ENCODE assay signal across 8 mouse cellular contexts in genomic region chr1:36069291-36069771, GRCm38 (mm10). TPM values are rescaled to one million over a fixed set of nuclear protein-coding genes. Genes with fewer than 3 reads are reported as not detected.
DNase-seq lines count a peak whose midpoint lies in the region; ATAC-seq and TF ChIP-seq lines count a peak whose summit lies in the region.

No protein-coding gene starts in this region.

- H3K36me3 ChIP-seq in CH12.LX (replicated peaks in 1 of 2; ENCODE audit: control insufficient read depth in 1 of 2, insufficient read depth in 1 of 2, low read length in 1 of 2): peaks cover 0 to 31% of the 10 kb centered on the region in 2 experiments
- 0 out of 2 replicates have a peak, but pooled peaks cover 4% of the 10 kb centered on the region for H3K36me3 ChIP-seq in intestine, postnatal 0 days (ENCODE audit: control insufficient read depth, insufficient read depth)
- H3K36me3 ChIP-seq in lung, embryonic 14.5 days (ENCODE audit: insufficient read depth): 0 out of 2 replicates have a peak, but pooled peaks cover 4% of the 10 kb centered on the region

- WGBS in intestine, postnatal 0 days: 1% methylated on average over 13 of the region's 13 CpGs
- WGBS in lung, embryonic 14.5 days: 2% methylated on average over 13 of the region's 13 CpGs

- dilution Hi-C loops in CH12.LX (cut with MboI; ENCODE audit: extremely low pct_ligation_motif_present, extremely low pct_unique_long_range_greater_than_20kb, low sequenced_read_pairs): no loop called here

- peak overlapping the region; percentile 90 for H3K4me2 ChIP-seq in CH12.LX (ENCODE audit: insufficient read depth, low read depth, poor library complexity, severe bottlenecking)
- peak overlapping the region; percentile 93 for H3K4me2 ChIP-seq in intestine, postnatal 0 days (replicated peaks; ENCODE audit: low read depth)
- peak overlapping the region; percentile 94 for H3K4me2 ChIP-seq in lung, embryonic 14.5 days

- in situ Hi-C loops in CH12.LX (cut with MboI; ENCODE audit: low pct_ligation_motif_present, low pct_unique_long_range_greater_than_20kb, low sequenced_read_pairs): loop anchor here (5.0 to 10.0 kb wide), 3 partner anchors 43 to 227 kb away; no protein-coding TSS in a partner anchor

- TF ChIP-seq EP300 in CH12.LX (IDR thresholded peaks at IDR 0.05; ENCODE audit: low read length): no peak

- H3K4me3 ChIP-seq in CH12.LX (replicated peaks in 1 of 3; ENCODE audit: low read depth in 2 of 3, low read length in 2 of 3, poor library complexity in 1 of 3): peak overlapping the region; percentile 71 to 79 (median 75)
- peak overlapping the region; percentile 69 for H3K4me3 ChIP-seq in intestine, postnatal 0 days (ENCODE audit: low read depth, low read length)
- H3K4me3 ChIP-seq in lung, embryonic 14.5 days (ENCODE audit: low read depth, low read length): peak overlapping the region; percentile 78

- no peak for TF ChIP-seq RAD21 in CH12.LX (IDR thresholded peaks at IDR 0.05; ENCODE audit: low read depth, low read length)

- H3K9ac ChIP-seq in CH12.LX (ENCODE audit: insufficient read depth, low read depth): peak overlapping the region; percentile 59
- H3K9ac ChIP-seq in intestine, postnatal 0 days (ENCODE audit: low read depth, low read length): peak overlapping the region; percentile 86
- peak overlapping the region; percentile 75 for H3K9ac ChIP-seq in lung, embryonic 14.5 days

- no peaks in the 10 kb centered on the region for H3K9me3 ChIP-seq in CH12.LX (replicated peaks; ENCODE audit: low read length)
- H3K9me3 ChIP-seq in intestine, postnatal 0 days (ENCODE audit: control insufficient read depth): no peaks in the 10 kb centered on the region
- no peaks in the 10 kb centered on the region for H3K9me3 ChIP-seq in lung, embryonic 14.5 days (ENCODE audit: low read depth, low read length)

- H3K27ac ChIP-seq in CH12.LX (ENCODE audit: insufficient read depth, low read depth): no peak overlapping the region
- H3K27ac ChIP-seq in intestine, postnatal 0 days (ENCODE audit: low read depth, low read length): peak overlapping the region; percentile 82
- peak overlapping the region; percentile 79 for H3K27ac ChIP-seq in lung, embryonic 14.5 days (ENCODE audit: low read depth)

- H3K27me3 ChIP-seq in CH12.LX (replicated peaks): peaks cover 3% of the 10 kb centered on the region
- H3K27me3 ChIP-seq in intestine, postnatal 0 days (replicated peaks; ENCODE audit: control insufficient read depth, insufficient read depth, low read length): no peaks in the 10 kb centered on the region
- H3K27me3 ChIP-seq in lung, embryonic 14.5 days (ENCODE audit: insufficient read depth, low read length): peaks cover 3% of the 10 kb centered on the region; the same call in 1 of the 2 replicates

- DNase-seq in adrenal gland, adult 2 months: peak; percentile 44
- no peak for DNase-seq in adrenal gland, postnatal 25 days
- DNase-seq in CH12.LX (ENCODE audit: extremely low read depth): peak; percentile 31
- DNase-seq in lung, embryonic 14.5 days: peak; percentile 56
- DNase-seq in spleen, postnatal 36 days (ENCODE audit: low spot score in 2 of 2): peak; percentile 54 to 59

- peaks cover 21 to 71% of the 10 kb centered on the region in 2 experiments for H3K4me1 ChIP-seq in CH12.LX (ENCODE audit: control insufficient read depth in 1 of 2, insufficient read depth in 2 of 2)
- peaks cover 32% of the 10 kb centered on the region; the same call in 1 of the 2 replicates for H3K4me1 ChIP-seq in intestine, postnatal 0 days (replicated peaks; ENCODE audit: control insufficient read depth, insufficient read depth, low read length)
- peaks cover 20% of the 10 kb centered on the region; the same call in 1 of the 2 replicates for H3K4me1 ChIP-seq in lung, embryonic 14.5 days (ENCODE audit: insufficient read depth)

- TF ChIP-seq CTCF in CH12.LX (conservative IDR thresholded peaks at IDR 0.05 in 1 of 2, IDR thresholded peaks at IDR 0.05 in 1 of 2; ENCODE audit: low read depth in 2 of 2, low read length in 2 of 2): no peak
- no peak for TF ChIP-seq CTCF in intestine, postnatal 0 days (IDR thresholded peaks at IDR 0.05; ENCODE audit: low read depth)
- TF ChIP-seq CTCF in lung, embryonic 14.5 days (IDR thresholded peaks at IDR 0.05; ENCODE audit: low read depth): no peak

- ATAC-seq in erythroblast, adult 5-6 weeks (replicated peaks; ENCODE audit: low FRiP score, poor library complexity, severe bottlenecking): peak; percentile 16
- ATAC-seq in intestine, postnatal 0 days: peak; percentile 52
- ATAC-seq in lung, embryonic 14.5 days (ENCODE audit: insufficient read depth): no peak
- no peak for ATAC-seq in megakaryocyte-erythroid progenitor cell, adult 5-6 weeks (replicated peaks; ENCODE audit: low FRiP score, low TSS enrichment, poor library complexity, severe bottlenecking)

- TF ChIP-seq POLR2A in CH12.LX (IDR thresholded peaks at IDR 0.05; ENCODE audit: low read depth, low read length): no peak

- H3K79me2 ChIP-seq in CH12.LX (replicated peaks; ENCODE audit: control insufficient read depth, extremely low read depth, insufficient read depth, poor library complexity, severe bottlenecking): peaks cover 34% of the 10 kb centered on the region

TF ChIP-seq in CH12.LX, 34 proteins besides CTCF, POLR2A, EP300 and RAD21:
- TF ChIP-seq MAFK (IDR thresholded peaks at IDR 0.05; ENCODE audit: insufficient replicate concordance, low read length) (no peak), BHLHE40 (IDR thresholded peaks at IDR 0.05; ENCODE audit: low read depth, low read length) (no peak), USF1 (IDR thresholded peaks at IDR 0.05; ENCODE audit: low read depth, low read length) (no peak), USF2 (conservative IDR thresholded peaks at IDR 0.05; ENCODE audit: low read depth, low read length) (no peak)

RNA-seq across cellular contexts. Expression of gene Hs6st1, which starts 1.1 kb away (rescaled TPM):
- total RNA-seq in adrenal gland, adult 2 months (2021): 100 to 1,000 TPM in 1 of 2 experiments, 10 to 100 TPM in 1; 75.1 to 135 TPM
- polyA plus RNA-seq in adrenal gland, adult 2 months (2012; rRNA removed): 153 and 231 TPM in 2 replicates
- total RNA-seq in adrenal gland, postnatal 25 days (2021): 140 and 171 TPM in 2 replicates
- 14.0 and 17.7 TPM in 2 replicates for total RNA-seq in CH12.LX (2012; rRNA removed)
- total RNA-seq in CH12.LX (2014; rRNA removed): 8.2 and 9.1 TPM in 2 replicates
- polyA plus RNA-seq in CH12.LX (2012; ENCODE audit: insufficient read length, low read depth): 18.1 and 18.6 TPM in 2 replicates
- 82.8 and 141 TPM in 2 replicates for total RNA-seq in erythroblast, adult 5-6 weeks (2015; ENCODE audit: low replicate concordance)
- 123 and 134 TPM in 2 replicates for total RNA-seq in erythroblast, adult 5-6 weeks (2017; ENCODE audit: low replicate concordance)
- 6.4 and 6.7 TPM in 2 replicates for polyA plus RNA-seq in intestine, postnatal 0 days (2015; fragmentation: Nextera tagmentation; extraction: Ambion mirVana)
- polyA plus RNA-seq in lung, embryonic 14.5 days (2014; fragmentation: Nextera tagmentation; extraction: Ambion mirVana): 14.2 and 16.2 TPM in 2 replicates
- 50.8 and 62.3 TPM in 2 replicates for total RNA-seq in megakaryocyte-erythroid progenitor cell, adult 5-6 weeks (2014; fragmentation: Nextera tagmentation)
- total RNA-seq in megakaryocyte-erythroid progenitor cell, adult 5-6 weeks (2017): 18.3 and 30.2 TPM in 2 replicates

Comparison
In these comparisons a context has a peak if more than half of its experiments do, and no peak if none do; other contexts are left out.
1. ATAC-seq: peak in erythroblast, adult 5-6 weeks (single experiment) and intestine, postnatal 0 days (single experiment); none in lung, embryonic 14.5 days (single experiment) and megakaryocyte-erythroid progenitor cell, adult 5-6 weeks (single experiment).
2. Peak in every context shown above with its lines, with median percentiles within 50 percentile points of each other: H3K4me2 ChIP-seq, H3K4me3 ChIP-seq and H3K9ac ChIP-seq.